Mouse (Mus musculus) myocyte (in vitro differentiated cells): Measurements from ENCODE around the gene Olfr287. TPM values are rescaled to one million over a fixed set of nuclear protein-coding genes. Genes with fewer than 3 reads are reported as not detected.

Source experiments
- H3K27me3 ChIP-seq: one replicate; pipeline ENCODE4 v1.6.1; 2011; ENCODE audit not compliant: control insufficient read depth, insufficient read depth, insufficient read length
- H3K36me3 ChIP-seq: one replicate; pipeline ENCODE4 v1.6.1; 2011; ENCODE audit not compliant: control insufficient read depth, insufficient read depth
- H3K4me2 ChIP-seq: one replicate; pipeline ENCODE4 v1.6.1; 2011; ENCODE audit warnings: low read depth, control low read depth
- H3K4me3 ChIP-seq: one replicate; pipeline ENCODE4 v1.5.1; 2011; ENCODE audit warnings: mild to moderate bottlenecking, control low read depth, moderate library complexity
- H3K79me2 ChIP-seq: one replicate; pipeline ENCODE4 v1.6.1; 2011; ENCODE audit not compliant: control insufficient read depth, insufficient read depth
- H3ac ChIP-seq: one replicate; pipeline ENCODE4 v1.6.1; 2011; ENCODE audit not compliant: control insufficient read depth, insufficient read length
- CEBPB ChIP-seq: IDR thresholded peaks from 2 replicates; pipeline ENCODE4 v1.6.1; 2011; ENCODE audit warnings: mild to moderate bottlenecking, moderate library complexity; ENCODE audit not compliant: poor library complexity, insufficient read depth, severe bottlenecking
- E2F4 ChIP-seq: IDR thresholded peaks from one replicate; pipeline ENCODE4 v1.6.1; 2011; ENCODE audit warnings: mild to moderate bottlenecking, control low read depth, moderate library complexity; ENCODE audit not compliant: insufficient read depth
- MAX ChIP-seq: IDR thresholded peaks from one replicate; pipeline ENCODE4 v1.6.1; 2011; ENCODE audit warnings: low read depth, mild to moderate bottlenecking, control low read depth
- MYOD1 ChIP-seq, 3 experiments: IDR thresholded peaks; one replicate each; pipeline ENCODE4 v1.6.1; 2011; ENCODE audit warnings: control low read depth in 2 of 3, low read depth in 2 of 3, mild to moderate bottlenecking in 2 of 3, moderate library complexity in 1 of 3; ENCODE audit not compliant: insufficient read length in 2 of 3, control insufficient read depth in 1 of 3
- MYOG ChIP-seq, 3 experiments: IDR thresholded peaks; one replicate each; pipeline ENCODE4 v1.6.1; 2011; ENCODE audit warnings: control low read depth in 2 of 3, low read depth in 2 of 3, mild to moderate bottlenecking in 2 of 3; ENCODE audit not compliant: insufficient read length in 2 of 3, control insufficient read depth in 1 of 3, insufficient read depth in 1 of 3
- POLR2A ChIP-seq: IDR thresholded peaks from one replicate; pipeline ENCODE4 v1.6.1; 2011; ENCODE audit warnings: low read depth, mild to moderate bottlenecking, control low read depth, moderate library complexity; ENCODE audit not compliant: insufficient read length
- POLR2AphosphoS2 ChIP-seq: IDR thresholded peaks from one replicate; pipeline ENCODE4 v1.6.1; 2011; ENCODE audit warnings: low read depth, control low read depth; ENCODE audit not compliant: insufficient read length
- REST ChIP-seq: IDR thresholded peaks from one replicate; pipeline ENCODE4 v1.6.1; 2011; ENCODE audit warnings: mild to moderate bottlenecking, control low read depth, moderate library complexity; ENCODE audit not compliant: insufficient read depth, insufficient read length
- SRF ChIP-seq: IDR thresholded peaks from one replicate; pipeline ENCODE4 v1.6.1; 2011; ENCODE audit warnings: low read depth; ENCODE audit not compliant: control insufficient read depth, insufficient read length
- TCF12 ChIP-seq: IDR thresholded peaks from one replicate; pipeline ENCODE4 v1.6.1; 2011; ENCODE audit warnings: mild to moderate bottlenecking, control low read depth; ENCODE audit not compliant: poor library complexity, insufficient read depth, severe bottlenecking
- TCF3 ChIP-seq: IDR thresholded peaks from one replicate; pipeline ENCODE4 v1.6.1; 2011; ENCODE audit warnings: low read depth, control low read depth; ENCODE audit not compliant: insufficient read length
- USF1 ChIP-seq: IDR thresholded peaks from one replicate; pipeline ENCODE4 v1.6.1; 2011; ENCODE audit warnings: low read depth, mild to moderate bottlenecking, control low read depth, moderate library complexity
- polyA plus RNA-seq: library from polyadenylated mRNA; unstranded; fragments of >200 nt; fragmentation: generic; extraction: Trizol; gene quantifications from one replicate; pipeline ENCODE4 v1.2.1, GENCODE M21; 2012; ENCODE audit warnings: missing spikeins

Olfr287 gene
- polyA plus RNA-seq, 1 experiment: not detected

- Histone ChIP-seq H3K4me2 (peak overlapping the region; percentile 90), H3K79me2 (no peaks in the 10 kb centered on the region), H3ac (no peak overlapping the region), H3K4me3 (peak overlapping the region; percentile 15), H3K27me3 (peaks cover 16% of the 10 kb centered on the region), H3K36me3 (no peaks in the 10 kb centered on the region)
- no peak for TF ChIP-seq TCF3
- no peak for TF ChIP-seq TCF12
- TF ChIP-seq POLR2AphosphoS2: no peak
- no peak for TF ChIP-seq USF1
- no peak for TF ChIP-seq MAX
- TF ChIP-seq E2F4: no peak
- no peak for TF ChIP-seq MYOG (IDR thresholded peaks at IDR 0.05; ENCODE audit: control insufficient read depth in 1 of 3, insufficient read depth in 1 of 3, insufficient read length in 2 of 3, low read depth in 2 of 3)
- no peak for TF ChIP-seq POLR2A
- no peak for TF ChIP-seq MYOD1 (IDR thresholded peaks at IDR 0.05; ENCODE audit: control insufficient read depth in 1 of 3, insufficient read length in 2 of 3, low read depth in 2 of 3)
- no peak for TF ChIP-seq REST
- TF ChIP-seq CEBPB: no peak
- no peak for TF ChIP-seq SRF
Observed at GRCm38 (mm10) chr15:98180567-98181131, 40.2 kb downstream of the Olfr287 start.

DNA sequence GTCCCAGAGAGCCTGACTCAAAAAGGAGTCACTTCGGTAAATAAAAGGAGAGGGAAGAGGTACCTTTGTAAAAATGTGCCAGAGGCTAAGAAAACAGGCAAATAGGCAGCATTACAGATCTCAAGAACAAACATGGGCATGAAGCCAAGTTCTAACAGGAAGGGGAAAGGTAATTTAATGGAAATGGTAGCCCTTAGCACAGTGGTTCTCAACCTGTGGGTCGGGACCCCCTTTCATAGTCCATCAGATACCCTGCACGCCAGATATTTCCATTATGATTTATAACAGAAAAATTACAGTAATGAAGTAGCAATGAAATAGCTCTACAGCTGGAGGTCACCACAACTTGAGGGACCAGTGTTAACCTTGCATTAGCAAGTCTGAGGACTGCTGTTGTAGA is 43.5 kb downstream of the Olfr287 start:
- no peaks in the 10 kb centered on the region for H3K36me3 ChIP-seq
- no peak overlapping the region for H3K4me3 ChIP-seq
- no peak for TF ChIP-seq MYOD1 (IDR thresholded peaks at IDR 0.05; ENCODE audit: control insufficient read depth in 1 of 3, insufficient read length in 2 of 3, low read depth in 2 of 3)
- no peaks in the 10 kb centered on the region for H3K79me2 ChIP-seq
- H3K4me2 ChIP-seq: no peak overlapping the region
- no peak overlapping the region for H3ac ChIP-seq
- H3K27me3 ChIP-seq: peaks cover 31% of the 10 kb centered on the region

- peaks cover 57% of the 10 kb centered on the region for H3K27me3 ChIP-seq
- H3K4me3 ChIP-seq: no peak overlapping the region
- no peak overlapping the region for H3K4me2 ChIP-seq
- no peak overlapping the region for H3ac ChIP-seq
- H3K79me2 ChIP-seq: no peaks in the 10 kb centered on the region
- TF ChIP-seq REST (no peak), POLR2AphosphoS2 (no peak), TCF3 (no peak), MYOD1 (IDR thresholded peaks at IDR 0.05; ENCODE audit: control insufficient read depth in 1 of 3, insufficient read length in 2 of 3, low read depth in 2 of 3) (no peak), MAX (no peak), TCF12 (no peak), USF1 (no peak), POLR2A (no peak), E2F4 (no peak), SRF (no peak), MYOG (IDR thresholded peaks at IDR 0.05; ENCODE audit: control insufficient read depth in 1 of 3, insufficient read depth in 1 of 3, insufficient read length in 2 of 3, low read depth in 2 of 3) (no peak)
- H3K36me3 ChIP-seq: no peaks in the 10 kb centered on the region
Observed at GRCm38 (mm10) chr15:98173821-98174220, 47.0 kb downstream of the Olfr287 start.

GRCm38 (mm10) chr15:98172113-98172512 is 48.7 kb downstream of the Olfr287 start:
- Histone ChIP-seq H3K27me3 (peaks cover 64% of the 10 kb centered on the region), H3K79me2 (no peaks in the 10 kb centered on the region), H3ac (no peak overlapping the region), H3K36me3 (no peaks in the 10 kb centered on the region), H3K4me2 (no peak overlapping the region), H3K4me3 (no peak overlapping the region)
- TF ChIP-seq TCF12: no peak
- TF ChIP-seq POLR2A: no peak
- no peak for TF ChIP-seq MAX
- TF ChIP-seq CEBPB: no peak
- TF ChIP-seq MYOG (IDR thresholded peaks at IDR 0.05; ENCODE audit: control insufficient read depth in 1 of 3, insufficient read depth in 1 of 3, insufficient read length in 2 of 3, low read depth in 2 of 3): no peak
- TF ChIP-seq USF1: no peak

DNA sequence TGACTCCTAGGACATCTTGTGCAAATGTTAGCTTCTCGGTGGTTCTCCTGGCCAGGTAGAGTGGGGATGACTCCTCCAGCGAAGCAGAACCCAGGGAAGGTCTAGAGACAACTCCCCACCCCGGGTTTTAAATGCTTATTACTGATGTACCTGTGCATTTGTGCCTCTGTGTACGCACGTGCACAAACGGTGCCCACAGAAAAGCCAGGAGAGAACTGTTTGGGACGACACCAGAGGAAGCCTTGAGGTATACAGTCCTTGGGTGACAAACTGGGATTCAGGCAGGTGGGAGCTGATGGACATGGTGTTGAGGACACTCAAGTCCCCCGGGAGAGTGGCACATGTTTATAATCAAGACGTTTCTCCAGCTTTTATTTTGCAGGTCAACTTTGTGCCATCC is 49.9 kb downstream of the Olfr287 start:
- no peaks in the 10 kb centered on the region for H3K79me2 ChIP-seq
- no peak overlapping the region for H3K4me3 ChIP-seq
- no peaks in the 10 kb centered on the region for H3K36me3 ChIP-seq
- peaks cover 59% of the 10 kb centered on the region for H3K27me3 ChIP-seq
- no peak overlapping the region for H3K4me2 ChIP-seq
- TF ChIP-seq POLR2A (no peak), POLR2AphosphoS2 (no peak), MAX (no peak), E2F4 (no peak), REST (no peak), USF1 (no peak), TCF12 (no peak), TCF3 (no peak)
- H3ac ChIP-seq: no peak overlapping the region
